25 mouse cellular contexts compared by ENCODE assay signal in genomic region chr5:128940436-128940835, GRCm38 (mm10). TPM values are rescaled to one million over a fixed set of nuclear protein-coding genes. Genes with fewer than 3 reads are reported as not detected.
"Had no signal": no experiment of that assay in that cellular context is flagged by ENCODE, and none has a peak within 500 bp of the region (broad histone marks: within the 10 kb centered on the region; RNA-seq: fewer than 3 reads in every experiment).

No protein-coding gene starts in this region.

- H3K4me2 ChIP-seq: heart, embryonic 12.5 days; hindbrain, embryonic 12.5 days; hindbrain, embryonic 15.5 days; intestine, embryonic 15.5 days; limb, embryonic 13.5 days; limb, embryonic 15.5 days had no signal

- H3K4me3 ChIP-seq: gastrocnemius, adult 2 months; heart, embryonic 10.5 days; heart, embryonic 12.5 days; hindbrain, embryonic 10.5 days; hindbrain, embryonic 12.5 days; hindbrain, embryonic 15.5 days; intestine, embryonic 15.5 days; limb, embryonic 13.5 days; limb, embryonic 15.5 days had no signal

- H3K9me3 ChIP-seq: heart, embryonic 10.5 days; hindbrain, embryonic 10.5 days; hindbrain, embryonic 12.5 days; hindbrain, embryonic 15.5 days; intestine, embryonic 15.5 days; limb, embryonic 13.5 days; limb, embryonic 15.5 days had no signal

- H3K36me3 ChIP-seq: heart, embryonic 10.5 days; heart, embryonic 12.5 days; hindbrain, embryonic 10.5 days; hindbrain, embryonic 12.5 days; hindbrain, embryonic 15.5 days; intestine, embryonic 15.5 days; limb, embryonic 13.5 days; limb, embryonic 15.5 days had no signal

- DNase-seq: gastrocnemius, adult 2 months; gastrocnemius, postnatal 10 days; gastrocnemius, postnatal 25 days; heart, adult 18-20 months; heart, postnatal 10 days; heart, postnatal 4 days; kidney, adult 18-20 months; kidney, adult 8-10 months; kidney, postnatal 10 days; kidney, postnatal 25 days; kidney, postnatal 4 days; layer of hippocampus, adult 9-11 months; layer of hippocampus, postnatal 36 days; left cerebral cortex, postnatal 4 days had no signal

- ATAC-seq: inflammation-experienced regulatory T-cells, adult 6 months; intestine, embryonic 15.5 days; intestine, postnatal 0 days had no signal

- H3K27me3 ChIP-seq: heart, embryonic 12.5 days; hindbrain, embryonic 12.5 days; hindbrain, embryonic 15.5 days; intestine, embryonic 15.5 days; limb, embryonic 13.5 days; limb, embryonic 15.5 days had no signal

- H3K4me1 ChIP-seq: heart, embryonic 10.5 days; hindbrain, embryonic 10.5 days; hindbrain, embryonic 12.5 days; intestine, embryonic 15.5 days had no signal

- H3K9ac ChIP-seq: heart, embryonic 12.5 days; hindbrain, embryonic 12.5 days; hindbrain, embryonic 15.5 days; intestine, embryonic 15.5 days; limb, embryonic 13.5 days; limb, embryonic 15.5 days had no signal

- H3K27ac ChIP-seq: gastrocnemius, adult 2 months; heart, embryonic 10.5 days; hindbrain, embryonic 10.5 days; hindbrain, embryonic 12.5 days; hindbrain, embryonic 15.5 days; intestine, embryonic 15.5 days; limb, embryonic 13.5 days; limb, embryonic 15.5 days had no signal

RNA-seq across cellular contexts. Expression of gene Rimbp2, which starts 12.8 kb away (rescaled TPM):
- polyA plus RNA-seq: inflammation-experienced regulatory T-cells, adult 6 months; liver, adult 2 months had no signal
